Mouse (Mus musculus): ENCODE results near the gene Ube2g1. TPM values are rescaled to one million over a fixed set of nuclear protein-coding genes. Genes with fewer than 3 reads are reported as not detected.
"Not testable (repeated sequence)": the region's sequence is repeated elsewhere in the genome, so short reads cannot be mapped to it uniquely, and the experiment has no call there.

The Ube2g1 gene
- polyA plus RNA-seq, 1 experiment from 2014 or later = 96.3 TPM

DNA sequence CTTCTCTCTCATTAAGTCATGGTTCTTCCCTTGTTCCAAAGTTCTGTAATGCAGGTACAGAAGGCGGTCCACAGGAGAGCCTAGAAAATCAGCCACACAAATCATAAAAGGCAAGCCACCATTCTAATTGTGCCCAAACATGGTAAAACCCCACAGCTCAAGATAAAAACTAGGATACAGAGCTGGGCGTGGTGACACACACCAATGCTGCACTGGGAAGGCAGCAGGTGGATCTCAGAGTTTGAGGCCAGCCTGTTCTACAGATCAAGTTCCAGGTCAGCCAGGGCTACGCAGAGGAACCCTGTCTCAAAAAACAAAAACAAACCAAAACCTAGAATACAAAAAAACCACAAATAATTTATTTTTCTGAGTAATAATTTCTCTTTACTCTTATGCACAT is 20.5 kb upstream of the Ube2g1 start:
- H3K4me1 ChIP-seq (ENCODE audit: control insufficient read depth, insufficient read depth, low read length) = no peaks in the 10 kb centered on the region
- WGBS = 78% methylated on average over 3 of the region's 3 CpGs

DNA sequence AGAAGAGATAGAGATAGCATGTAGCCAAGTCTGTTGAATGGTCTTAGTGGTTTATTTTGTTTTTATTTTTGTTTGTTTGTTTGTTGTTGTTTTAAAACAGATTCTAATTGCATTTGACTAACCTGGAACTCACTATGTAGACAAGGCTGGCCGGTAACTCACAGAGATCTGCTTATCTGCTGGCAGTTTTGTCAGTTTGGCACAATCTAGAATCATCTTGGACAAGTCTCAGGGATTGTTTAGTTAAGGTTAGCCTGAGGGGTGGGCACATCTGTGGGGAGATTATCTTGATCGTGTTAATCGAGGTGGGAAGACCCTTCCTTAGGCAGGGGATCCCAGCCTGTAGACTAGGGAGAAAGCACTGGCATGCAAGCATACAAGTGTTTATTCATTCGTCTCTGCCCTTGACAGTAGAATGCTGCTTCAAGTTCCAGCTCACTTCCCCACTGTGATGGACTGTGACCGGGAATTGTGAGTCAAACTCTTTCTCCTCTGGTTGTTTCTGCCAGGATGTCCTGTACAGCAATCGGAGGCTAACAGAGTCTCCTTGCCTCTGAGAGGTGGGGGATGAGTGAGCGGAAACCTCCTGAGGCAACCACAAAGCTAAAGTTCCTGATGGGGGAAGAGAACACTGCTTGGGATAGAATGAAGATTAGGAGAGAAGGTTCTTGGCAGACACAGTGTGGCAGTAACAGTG is 19.4 kb upstream of the Ube2g1 start:
- H3K9ac ChIP-seq (ENCODE audit: low read length) = no peak overlapping the region
- H3K36me3 ChIP-seq (ENCODE audit: control insufficient read depth, insufficient read depth, low read length) = no peaks in the 10 kb centered on the region
- DNase-seq (ENCODE audit: low spot score) = no peak
- no peak for ATAC-seq (ENCODE audit: insufficient number of reproducible peaks, low FRiP score, low TSS enrichment, low read depth)
- no peaks in the 10 kb centered on the region for H3K4me1 ChIP-seq (ENCODE audit: control insufficient read depth, insufficient read depth, low read length)
- no peaks in the 10 kb centered on the region for H3K9me3 ChIP-seq (ENCODE audit: control insufficient read depth, low read length)
- no peak overlapping the region for H3K4me3 ChIP-seq (ENCODE audit: low read depth, low read length)
- no peaks in the 10 kb centered on the region for H3K27me3 ChIP-seq (ENCODE audit: control insufficient read depth, insufficient read depth, low read length)
- H3K4me2 ChIP-seq (ENCODE audit: low read depth, severe bottlenecking) = no peak overlapping the region
- no peak overlapping the region for H3K27ac ChIP-seq (replicated peaks; ENCODE audit: low read depth, low read length)
- WGBS = 72% methylated on average over 7 of the region's 7 CpGs

More for the DNA sequence above, 20.5 kb upstream of the Ube2g1 start:
- Histone ChIP-seq H3K9me3 (ENCODE audit: control insufficient read depth, low read length) (no peaks in the 10 kb centered on the region), H3K27me3 (ENCODE audit: control insufficient read depth, insufficient read depth, low read length) (no peaks in the 10 kb centered on the region), H3K9ac (ENCODE audit: low read length) (no peak overlapping the region), H3K36me3 (ENCODE audit: control insufficient read depth, insufficient read depth, low read length) (no peaks in the 10 kb centered on the region), H3K4me2 (ENCODE audit: low read depth, severe bottlenecking) (no peak overlapping the region), H3K27ac (replicated peaks; ENCODE audit: low read depth, low read length) (no peak overlapping the region), H3K4me3 (ENCODE audit: low read depth, low read length) (no peak overlapping the region)
- ATAC-seq (ENCODE audit: insufficient number of reproducible peaks, low FRiP score, low TSS enrichment, low read depth) (no peak), DNase-seq (ENCODE audit: low spot score) (no peak)

DNA sequence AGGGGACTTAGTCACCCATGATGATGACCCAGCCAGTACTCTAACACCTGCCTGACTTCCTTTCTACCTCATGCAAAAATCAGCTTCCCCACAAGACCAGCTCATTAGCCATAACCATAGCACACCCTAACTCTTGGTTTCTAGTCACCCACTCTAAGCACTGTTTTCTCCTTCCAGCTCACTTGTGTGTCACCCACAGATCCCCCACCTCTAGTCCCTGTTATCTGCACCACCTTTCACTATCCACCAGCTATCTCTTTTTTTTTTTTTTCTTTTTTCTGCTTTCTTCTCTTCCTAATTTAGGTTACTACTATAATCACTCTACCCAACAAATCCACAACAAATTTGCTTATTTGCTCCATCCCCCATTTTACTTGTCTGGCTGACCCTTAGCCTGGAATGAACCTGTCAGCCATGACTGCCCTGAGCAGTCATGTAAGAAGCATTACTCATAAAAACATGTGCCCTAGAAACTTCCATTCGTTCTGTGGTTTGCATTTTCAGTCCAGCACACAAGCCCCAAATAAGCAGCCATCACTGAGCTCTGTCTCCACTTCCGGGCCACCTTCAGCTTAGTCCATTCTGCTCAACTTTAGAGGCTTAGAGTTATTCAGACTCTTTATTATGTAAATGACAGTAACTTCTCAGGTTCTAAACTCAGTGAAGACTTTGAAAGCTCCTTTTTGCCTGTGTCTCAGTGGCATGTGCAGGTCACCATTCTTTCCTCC is 11.9 kb upstream of the Ube2g1 start:
- Histone ChIP-seq H3K9me3 (ENCODE audit: control insufficient read depth, low read length) (no peaks in the 10 kb centered on the region), H3K4me2 (ENCODE audit: low read depth, severe bottlenecking) (no peak overlapping the region), H3K36me3 (ENCODE audit: control insufficient read depth, insufficient read depth, low read length) (no peaks in the 10 kb centered on the region), H3K4me3 (ENCODE audit: low read depth, low read length) (no peak overlapping the region), H3K27me3 (ENCODE audit: control insufficient read depth, insufficient read depth, low read length) (no peaks in the 10 kb centered on the region), H3K9ac (ENCODE audit: low read length) (no peak overlapping the region), H3K27ac (replicated peaks; ENCODE audit: low read depth, low read length) (no peak overlapping the region), H3K4me1 (ENCODE audit: control insufficient read depth, insufficient read depth, low read length) (no peaks in the 10 kb centered on the region)
- no peak for ATAC-seq (ENCODE audit: insufficient number of reproducible peaks, low FRiP score, low TSS enrichment, low read depth)
- WGBS = 80% methylated on average over 2 of the region's 2 CpGs
- DNase-seq (ENCODE audit: low spot score) = no peak

- 89% methylated on average over 4 of the region's 4 CpGs for WGBS
- Histone ChIP-seq H3K9me3 (ENCODE audit: control insufficient read depth, low read length) (no peaks in the 10 kb centered on the region), H3K27me3 (ENCODE audit: control insufficient read depth, insufficient read depth, low read length) (no peaks in the 10 kb centered on the region), H3K9ac (ENCODE audit: low read length) (no peak overlapping the region), H3K4me3 (ENCODE audit: low read depth, low read length) (no peak overlapping the region), H3K4me2 (ENCODE audit: low read depth, severe bottlenecking) (no peak overlapping the region), H3K36me3 (ENCODE audit: control insufficient read depth, insufficient read depth, low read length) (no peaks in the 10 kb centered on the region), H3K4me1 (ENCODE audit: control insufficient read depth, insufficient read depth, low read length) (no peaks in the 10 kb centered on the region), H3K27ac (replicated peaks; ENCODE audit: low read depth, low read length) (no peak overlapping the region)
- no peak for ATAC-seq (ENCODE audit: insufficient number of reproducible peaks, low FRiP score, low TSS enrichment, low read depth)
- DNase-seq (ENCODE audit: low spot score) = no peak
These were observed 9.3 kb upstream of the Ube2g1 start for GRCm38 (mm10) chr11:72597780-72598179.

DNA sequence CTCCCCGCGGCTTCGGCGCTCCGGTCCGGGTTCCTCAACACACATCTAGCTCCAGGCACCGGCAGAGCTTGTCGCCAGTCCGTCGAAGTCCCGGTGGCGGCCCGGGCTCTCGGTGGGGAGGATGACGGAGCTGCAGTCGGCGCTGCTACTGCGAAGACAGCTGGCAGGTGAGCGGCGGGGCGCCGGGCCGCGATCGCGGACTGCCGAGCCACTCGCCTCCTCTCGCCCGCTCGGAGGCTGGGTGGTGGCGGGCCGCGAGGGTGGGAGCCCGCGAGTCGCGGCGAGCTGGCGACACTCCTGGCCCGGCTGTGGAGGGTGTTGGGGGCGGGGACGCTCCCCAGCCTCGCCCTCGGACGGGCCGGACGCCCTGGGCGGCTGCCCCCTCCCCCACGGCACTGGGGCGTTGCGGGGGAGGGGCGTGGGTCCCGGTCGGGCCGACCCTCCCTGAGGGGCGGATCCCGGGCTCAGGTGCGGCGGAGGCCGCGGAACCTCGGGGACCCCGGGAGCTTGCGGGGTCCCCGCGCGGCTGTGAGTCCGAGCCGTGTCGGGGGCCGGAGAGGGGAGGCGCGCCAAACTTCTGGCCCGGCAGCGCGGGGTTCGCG is 487 bp downstream of the Ube2g1 start:
- WGBS = 0% methylated on average over 62 of the region's 79 CpGs

DNA sequence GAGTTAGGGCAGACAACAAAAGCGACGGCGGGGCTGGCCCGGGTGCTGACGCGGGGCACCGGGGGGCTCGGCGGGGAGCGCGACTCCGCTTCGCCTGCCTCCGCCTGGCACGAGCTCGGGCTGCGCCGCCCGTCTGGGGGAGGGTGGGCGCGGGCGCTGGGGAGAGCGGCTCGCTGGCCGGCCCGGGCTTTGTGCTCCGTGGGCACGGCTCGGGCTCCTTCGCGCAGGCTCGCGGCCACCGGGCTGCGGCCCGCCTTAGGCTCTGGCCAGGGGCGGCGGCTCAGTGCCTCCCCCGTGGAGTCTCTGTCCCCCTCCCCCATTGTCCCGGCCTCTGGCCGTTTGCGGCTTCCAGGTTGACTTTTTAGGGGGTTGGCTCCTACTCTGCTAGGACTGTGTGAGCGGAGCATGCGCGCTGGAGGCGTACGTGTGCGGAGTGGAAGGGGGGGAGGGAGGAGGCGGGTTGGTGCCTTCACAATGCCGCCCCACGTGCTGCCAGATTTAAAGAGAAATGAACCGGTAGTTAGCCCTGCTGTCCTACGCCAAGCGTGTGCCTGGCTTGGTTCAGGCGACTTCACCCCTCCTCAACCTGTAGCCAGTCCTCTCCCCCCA is 1.1 kb downstream of the Ube2g1 start:
- Histone ChIP-seq H3K27me3 (ENCODE audit: control insufficient read depth, insufficient read depth, low read length) (no peaks in the 10 kb centered on the region), H3K9me3 (ENCODE audit: control insufficient read depth, low read length) (no peaks in the 10 kb centered on the region), H3K9ac (ENCODE audit: low read length) (peak overlapping the region; percentile 97), H3K4me3 (ENCODE audit: low read depth, low read length) (peak overlapping the region; percentile 93), H3K4me2 (ENCODE audit: low read depth, severe bottlenecking) (peak overlapping the region; percentile 49), H3K4me1 (ENCODE audit: control insufficient read depth, insufficient read depth, low read length) (peaks cover 3% of the 10 kb centered on the region; the same call in 1 of the 2 replicates), H3K27ac (replicated peaks; ENCODE audit: low read depth, low read length) (peak overlapping the region; percentile 99), H3K36me3 (ENCODE audit: control insufficient read depth, insufficient read depth, low read length) (no peaks in the 10 kb centered on the region)
- peak; percentile 94 for DNase-seq (ENCODE audit: low spot score)
- 1% methylated on average over 45 of the region's 55 CpGs for WGBS
- ATAC-seq (ENCODE audit: insufficient number of reproducible peaks, low FRiP score, low TSS enrichment, low read depth) = peak; percentile 88

More for the DNA sequence above, 487 bp downstream of the Ube2g1 start:
- ATAC-seq (ENCODE audit: insufficient number of reproducible peaks, low FRiP score, low TSS enrichment, low read depth) (peak; percentile 64), DNase-seq (ENCODE audit: low spot score) (peak; percentile 82)
- H3K4me3 ChIP-seq (ENCODE audit: low read depth, low read length) = peak overlapping the region; percentile 93
- H3K9ac ChIP-seq (ENCODE audit: low read length) = peak overlapping the region; percentile 97
- peak overlapping the region; percentile 99 for H3K27ac ChIP-seq (replicated peaks; ENCODE audit: low read depth, low read length)
- peaks cover 3% of the 10 kb centered on the region; the same call in 1 of the 2 replicates for H3K4me1 ChIP-seq (ENCODE audit: control insufficient read depth, insufficient read depth, low read length)
- H3K27me3 ChIP-seq (ENCODE audit: control insufficient read depth, insufficient read depth, low read length) = no peaks in the 10 kb centered on the region
- peak overlapping the region; percentile 49 for H3K4me2 ChIP-seq (ENCODE audit: low read depth, severe bottlenecking)
- H3K9me3 ChIP-seq (ENCODE audit: control insufficient read depth, low read length) = no peaks in the 10 kb centered on the region
- H3K36me3 ChIP-seq (ENCODE audit: control insufficient read depth, insufficient read depth, low read length) = no peaks in the 10 kb centered on the region

- Histone ChIP-seq H3K4me3 (ENCODE audit: low read depth, low read length) (no peak overlapping the region), H3K27ac (replicated peaks; ENCODE audit: low read depth, low read length) (no peak overlapping the region), H3K9ac (ENCODE audit: low read length) (no peak overlapping the region), H3K9me3 (ENCODE audit: control insufficient read depth, low read length) (no peaks in the 10 kb centered on the region), H3K4me2 (ENCODE audit: low read depth, severe bottlenecking) (no peak overlapping the region), H3K4me1 (ENCODE audit: control insufficient read depth, insufficient read depth, low read length) (peaks cover 3% of the 10 kb centered on the region; the same call in 1 of the 2 replicates), H3K36me3 (ENCODE audit: control insufficient read depth, insufficient read depth, low read length) (no peaks in the 10 kb centered on the region), H3K27me3 (ENCODE audit: control insufficient read depth, insufficient read depth, low read length) (no peaks in the 10 kb centered on the region)
- ATAC-seq (ENCODE audit: insufficient number of reproducible peaks, low FRiP score, low TSS enrichment, low read depth) (no peak), DNase-seq (ENCODE audit: low spot score) (no peak)
These were observed 2.2 kb downstream of the Ube2g1 start for GRCm38 (mm10) chr11:72609242-72609641.

DNA sequence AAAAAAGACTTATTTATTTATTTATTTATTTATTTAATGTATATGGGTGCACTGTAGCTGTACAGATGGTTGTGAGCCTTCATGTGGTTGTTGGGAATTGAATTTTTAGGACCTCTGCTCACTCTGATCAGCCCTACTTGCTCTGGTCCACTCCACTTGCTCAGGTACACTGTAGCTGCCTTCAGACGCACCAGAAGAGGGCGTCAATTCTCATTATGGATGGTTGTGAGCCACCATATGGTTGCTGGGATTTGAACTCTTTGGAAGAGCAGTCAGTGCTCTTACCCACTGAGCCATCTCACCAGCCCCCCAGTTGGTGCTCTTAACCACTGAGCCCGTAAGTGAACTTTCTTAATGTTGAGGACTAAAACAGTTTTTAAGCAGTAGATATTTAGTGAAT is 7.3 kb downstream of the Ube2g1 start:
- not testable (repeated sequence) for H3K4me2 ChIP-seq (ENCODE audit: low read depth, severe bottlenecking); H3K4me1 ChIP-seq (ENCODE audit: control insufficient read depth, insufficient read depth, low read length); H3K9me3 ChIP-seq (ENCODE audit: control insufficient read depth, low read length); H3K9ac ChIP-seq (ENCODE audit: low read length); H3K36me3 ChIP-seq (ENCODE audit: control insufficient read depth, insufficient read depth, low read length); H3K4me3 ChIP-seq (ENCODE audit: low read depth, low read length); ATAC-seq (ENCODE audit: insufficient number of reproducible peaks, low FRiP score, low TSS enrichment, low read depth); H3K27me3 ChIP-seq (ENCODE audit: control insufficient read depth, insufficient read depth, low read length); DNase-seq (ENCODE audit: low spot score); H3K27ac ChIP-seq (replicated peaks; ENCODE audit: low read depth, low read length)
- WGBS = 84% methylated on average over 3 of the region's 3 CpGs
